8 mouse cellular contexts compared by ENCODE assay signal in genomic region chr5:148552187-148553071, GRCm38 (mm10). TPM values are rescaled to one million over a fixed set of nuclear protein-coding genes. Genes with fewer than 3 reads are reported as not detected.
A peak's percentile ranks its signal among the peaks of the same experiment; 100 is the strongest.
DNase-seq lines count a peak whose midpoint lies in the region; ATAC-seq and TF ChIP-seq lines count a peak whose summit lies in the region.

Gene Ubl3, minus strand, starts transcription at chr5:148552789.

- peak within 1 kb of the TSS; percentile 97 for H3K27ac ChIP-seq in embryonic facial prominence, embryonic 15.5 days (replicated peaks)
- H3K27ac ChIP-seq in limb, embryonic 14.5 days (replicated peaks; ENCODE audit: low read depth, low read length): peak within 1 kb of the TSS; percentile 94
- H3K27ac ChIP-seq in midbrain, postnatal 0 days (ENCODE audit: low read depth, low read length): peak within 1 kb of the TSS; percentile 87

- H3K9ac ChIP-seq in embryonic facial prominence, embryonic 15.5 days: peak within 1 kb of the TSS; percentile 76
- peak within 1 kb of the TSS; percentile 82 for H3K9ac ChIP-seq in limb, embryonic 14.5 days (ENCODE audit: low read depth, low read length, severe bottlenecking)
- H3K9ac ChIP-seq in midbrain, postnatal 0 days (replicated peaks; ENCODE audit: low read length, poor library complexity, severe bottlenecking): peak within 1 kb of the TSS; percentile 66

- H3K27me3 ChIP-seq in embryonic facial prominence, embryonic 15.5 days: no peaks in the 10 kb centered on the region; the same call in 1 of the 2 replicates
- H3K27me3 ChIP-seq in limb, embryonic 14.5 days (ENCODE audit: control insufficient read depth, insufficient read depth, low read length): no peaks in the 10 kb centered on the region
- H3K27me3 ChIP-seq in midbrain, postnatal 0 days (ENCODE audit: insufficient read depth, low read length): no peaks in the 10 kb centered on the region

- peak; percentile 57; the same call in 1 of the 2 replicates for TF ChIP-seq POLR2A in limb, embryonic 14.5 days (IDR thresholded peaks at IDR 0.05; ENCODE audit: borderline replicate concordance, extremely low read depth, insufficient read depth, insufficient read length)

- peak; percentile 94 for DNase-seq in 3T3-L1 (ENCODE audit: low read depth, low spot score)
- peak; percentile 62 to 85 for DNase-seq in adrenal gland, postnatal 4 days (ENCODE audit: low spot score in 2 of 2)
- DNase-seq in heart, adult 8-10 months (ENCODE audit: low spot score): peak; percentile 90
- DNase-seq in kidney, adult 9 months: peak; percentile 92
- DNase-seq in limb, embryonic 14.5 days (ENCODE audit: low spot score): peak; percentile 97
- DNase-seq in midbrain, postnatal 0 days (ENCODE audit: low spot score): peak; percentile 97
- DNase-seq in spleen, postnatal 14 days (ENCODE audit: low spot score in 2 of 2): peak; percentile 51 to 61

- ATAC-seq in embryonic facial prominence, embryonic 15.5 days (ENCODE audit: insufficient number of reproducible peaks, low FRiP score, low TSS enrichment, low read depth): peak; percentile 96
- ATAC-seq in limb, embryonic 14.5 days (ENCODE audit: low FRiP score, low read depth): peak; percentile 93
- ATAC-seq in midbrain, postnatal 0 days (ENCODE audit: low FRiP score): peak; percentile 94

- peak; percentile 57 for TF ChIP-seq CTCF in midbrain, postnatal 0 days (IDR thresholded peaks at IDR 0.05)

- H3K9me3 ChIP-seq in embryonic facial prominence, embryonic 15.5 days (replicated peaks): no peaks in the 10 kb centered on the region
- H3K9me3 ChIP-seq in limb, embryonic 14.5 days (ENCODE audit: control insufficient read depth, low read length): no peaks in the 10 kb centered on the region
- H3K9me3 ChIP-seq in midbrain, postnatal 0 days (ENCODE audit: low read length): no peaks in the 10 kb centered on the region

- peak within 1 kb of the TSS; percentile 73 for H3K4me2 ChIP-seq in embryonic facial prominence, embryonic 15.5 days (replicated peaks)
- peak within 1 kb of the TSS; percentile 78 for H3K4me2 ChIP-seq in limb, embryonic 14.5 days (replicated peaks; ENCODE audit: low read depth, low read length, severe bottlenecking)
- peak within 1 kb of the TSS; percentile 76 for H3K4me2 ChIP-seq in midbrain, postnatal 0 days (ENCODE audit: low read depth, low read length, poor library complexity, severe bottlenecking)

- under 1% methylated on average over 88 of the region's 95 CpGs for WGBS in embryonic facial prominence, embryonic 15.5 days
- WGBS in limb, embryonic 14.5 days: under 1% methylated on average over 61 of the region's 95 CpGs
- under 1% methylated on average over 89 of the region's 95 CpGs for WGBS in midbrain, postnatal 0 days

- peak within 1 kb of the TSS; percentile 74 for H3K4me3 ChIP-seq in embryonic facial prominence, embryonic 15.5 days (replicated peaks)
- H3K4me3 ChIP-seq in limb, embryonic 14.5 days (replicated peaks; ENCODE audit: low read length): peak within 1 kb of the TSS; percentile 76
- peak within 1 kb of the TSS; percentile 58 for H3K4me3 ChIP-seq in midbrain, postnatal 0 days (ENCODE audit: low read depth, low read length)

- H3K4me1 ChIP-seq in embryonic facial prominence, embryonic 15.5 days: peaks cover 46% of the 10 kb centered on the region
- H3K4me1 ChIP-seq in limb, embryonic 14.5 days (ENCODE audit: control insufficient read depth, insufficient read depth, low read length): peaks cover 24% of the 10 kb centered on the region
- peaks cover 7% of the 10 kb centered on the region; the same call in 1 of the 2 replicates for H3K4me1 ChIP-seq in midbrain, postnatal 0 days (ENCODE audit: insufficient read depth, low read length)

- no peaks in the 10 kb centered on the region for H3K36me3 ChIP-seq in embryonic facial prominence, embryonic 15.5 days
- H3K36me3 ChIP-seq in limb, embryonic 14.5 days (ENCODE audit: control insufficient read depth, insufficient read depth, low read length): no peaks in the 10 kb centered on the region
- H3K36me3 ChIP-seq in midbrain, postnatal 0 days (ENCODE audit: insufficient read depth, low read length): no peaks in the 10 kb centered on the region

RNA-seq across cellular contexts. Expression of gene Ubl3, which starts in this region (rescaled TPM):
- total RNA-seq in adrenal gland, postnatal 4 days (2021): 100 to 1,000 TPM; 130 to 131 TPM
- 73.5 and 74.7 TPM in 2 replicates for polyA plus RNA-seq in embryonic facial prominence, embryonic 15.5 days (2015; fragmentation: Nextera tagmentation; extraction: Ambion mirVana)
- 10 to 100 TPM; 86.1 to 99.8 (median 92.6) TPM for total RNA-seq in heart, adult 8-10 months (2022)
- 30.3 and 33.4 TPM in 2 replicates for polyA plus RNA-seq in limb, embryonic 14.5 days (2012; rRNA removed)
- 73.6 and 84.6 TPM in 2 replicates for polyA plus RNA-seq in limb, embryonic 14.5 days (2014; fragmentation: Nextera tagmentation; extraction: Ambion mirVana)
- 126 and 128 TPM in 2 replicates for total RNA-seq in midbrain, postnatal 0 days (2014; rRNA removed)
- polyA plus RNA-seq in midbrain, postnatal 0 days (2015; fragmentation: Nextera tagmentation; extraction: Ambion mirVana): 79.1 and 79.7 TPM in 2 replicates

Comparison
In these comparisons a context has a peak if more than half of its experiments do, and no peak if none do; other contexts are left out.
1. Peak in every context shown above with its lines: DNase-seq, ATAC-seq, H3K4me3 ChIP-seq and H3K27ac ChIP-seq.